ENCODE assay signal across 21 mouse cellular contexts in the genomic region with DNA sequence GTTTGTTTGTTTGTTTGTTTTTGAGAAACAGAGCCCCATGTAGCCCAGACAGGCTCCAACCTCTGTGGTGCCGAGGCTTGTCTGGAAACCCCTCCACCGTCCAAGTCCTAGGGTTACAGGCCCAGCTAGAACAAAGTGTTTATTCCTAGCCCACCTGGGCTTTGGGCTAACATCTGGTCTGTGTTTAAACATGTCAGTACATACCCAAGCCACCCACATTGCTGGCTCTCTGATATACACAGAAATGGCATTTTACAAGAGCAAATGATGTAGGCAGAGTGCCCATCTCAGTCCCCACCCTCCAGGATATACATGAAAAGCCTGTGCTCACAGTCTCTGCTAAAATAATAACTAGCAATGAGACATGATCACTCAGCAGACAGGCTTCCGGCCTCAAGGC.
DNase-seq lines count a peak whose midpoint lies in the region; ATAC-seq and TF ChIP-seq lines count a peak whose summit lies in the region.
"Had no signal": no experiment of that assay in that cellular context is flagged by ENCODE, and none has a peak within 500 bp of the region (broad histone marks: within the 10 kb centered on the region; RNA-seq: fewer than 3 reads in every experiment).

No protein-coding gene starts in this region.

- no peak overlapping the region for H3K4me3 ChIP-seq in stomach, embryonic 16.5 days (replicated peaks; ENCODE audit: low read length)
- H3K4me3 ChIP-seq in stomach, postnatal 0 days (ENCODE audit: low read depth, low read length): no peak overlapping the region
- H3K4me3 ChIP-seq in embryonic facial prominence, embryonic 14.5 days (ENCODE audit: low read depth, low read length): no peak overlapping the region
- no peak overlapping the region for H3K4me3 ChIP-seq in limb, embryonic 11.5 days (ENCODE audit: low read depth, low read length)
- H3K4me3 ChIP-seq: embryonic facial prominence, embryonic 15.5 days; erythroblast, embryonic 14.5 days; forebrain, embryonic 15.5 days; heart, embryonic 12.5 days; hindbrain, embryonic 10.5 days; intestine, embryonic 15.5 days had no signal

- no peaks in the 10 kb centered on the region for H3K9me3 ChIP-seq in stomach, embryonic 16.5 days (replicated peaks; ENCODE audit: control insufficient read depth, low read length)
- H3K9me3 ChIP-seq in stomach, postnatal 0 days (ENCODE audit: control insufficient read depth, low read length): no peaks in the 10 kb centered on the region
- H3K9me3 ChIP-seq in embryonic facial prominence, embryonic 14.5 days (ENCODE audit: control insufficient read depth, low read length): no peaks in the 10 kb centered on the region
- H3K9me3 ChIP-seq in limb, embryonic 11.5 days (ENCODE audit: control insufficient read depth, low read length): no peaks in the 10 kb centered on the region
- H3K9me3 ChIP-seq: embryonic facial prominence, embryonic 15.5 days; forebrain, embryonic 15.5 days; heart, embryonic 12.5 days; hindbrain, embryonic 10.5 days; intestine, embryonic 15.5 days had no signal

- TF ChIP-seq CTCF in stomach, postnatal 0 days (IDR thresholded peaks at IDR 0.05; ENCODE audit: low read depth): no peak

- 36% methylated on average over 3 of the region's 3 CpGs for WGBS in stomach, embryonic 16.5 days
- WGBS in stomach, postnatal 0 days: 32% methylated on average over 3 of the region's 3 CpGs
- 34% methylated on average over 3 of the region's 3 CpGs for WGBS in embryonic facial prominence, embryonic 14.5 days
- 34% methylated on average over 3 of the region's 3 CpGs for WGBS in limb, embryonic 11.5 days

- TF ChIP-seq EP300 in stomach, postnatal 0 days (optimal IDR thresholded peaks at IDR 0.05): no peak

- H3K4me1 ChIP-seq in stomach, embryonic 16.5 days (ENCODE audit: control insufficient read depth, insufficient read depth, low read length): 0 out of 2 replicates have a peak, but pooled peaks cover 4% of the 10 kb centered on the region
- H3K4me1 ChIP-seq in stomach, postnatal 0 days (replicated peaks; ENCODE audit: control insufficient read depth, insufficient read depth): no peaks in the 10 kb centered on the region
- H3K4me1 ChIP-seq in embryonic facial prominence, embryonic 14.5 days (ENCODE audit: control insufficient read depth, insufficient read depth, low read length): no peaks in the 10 kb centered on the region
- H3K4me1 ChIP-seq in limb, embryonic 11.5 days (ENCODE audit: control insufficient read depth, insufficient read depth, low read length): no peaks in the 10 kb centered on the region
- H3K4me1 ChIP-seq: embryonic facial prominence, embryonic 15.5 days; forebrain, embryonic 15.5 days; intestine, embryonic 15.5 days had no signal

- no peak overlapping the region for H3K4me2 ChIP-seq in stomach, embryonic 16.5 days (ENCODE audit: low read depth, low read length)
- H3K4me2 ChIP-seq in stomach, postnatal 0 days (replicated peaks; ENCODE audit: low read depth): no peak overlapping the region
- H3K4me2 ChIP-seq in embryonic facial prominence, embryonic 14.5 days (ENCODE audit: low read depth, low read length): no peak overlapping the region
- H3K4me2 ChIP-seq in limb, embryonic 11.5 days (ENCODE audit: low read depth, severe bottlenecking): no peak overlapping the region
- H3K4me2 ChIP-seq: embryonic facial prominence, embryonic 15.5 days; forebrain, embryonic 15.5 days; heart, embryonic 12.5 days; hindbrain, embryonic 14.5 days; intestine, embryonic 15.5 days had no signal

- peak; percentile 35; the same call in 1 of the 2 replicates for ATAC-seq in stomach, embryonic 16.5 days (ENCODE audit: insufficient read depth, low FRiP score)
- no peak for ATAC-seq in stomach, postnatal 0 days (ENCODE audit: low FRiP score, low TSS enrichment)
- peak; percentile 58 for ATAC-seq in embryonic facial prominence, embryonic 14.5 days (ENCODE audit: low read depth)
- no peak for ATAC-seq in limb, embryonic 11.5 days (ENCODE audit: insufficient number of reproducible peaks, low FRiP score, low TSS enrichment, low read depth)
- ATAC-seq: forebrain, embryonic 15.5 days; intestine, embryonic 15.5 days; Patski had no signal

- H3K9ac ChIP-seq in stomach, embryonic 16.5 days (ENCODE audit: low read length): no peak overlapping the region
- no peak overlapping the region for H3K9ac ChIP-seq in stomach, postnatal 0 days (ENCODE audit: low read length)
- H3K9ac ChIP-seq in embryonic facial prominence, embryonic 14.5 days (ENCODE audit: low read depth, low read length): no peak overlapping the region
- H3K9ac ChIP-seq in limb, embryonic 11.5 days (ENCODE audit: low read length): no peak overlapping the region
- H3K9ac ChIP-seq: embryonic facial prominence, embryonic 15.5 days; forebrain, embryonic 15.5 days; heart, embryonic 12.5 days; hindbrain, embryonic 14.5 days; intestine, embryonic 15.5 days had no signal

- H3K27me3 ChIP-seq in stomach, embryonic 16.5 days (ENCODE audit: control insufficient read depth, insufficient read depth, low read length): no peaks in the 10 kb centered on the region
- H3K27me3 ChIP-seq in stomach, postnatal 0 days (ENCODE audit: control insufficient read depth, insufficient read depth, low read length): no peaks in the 10 kb centered on the region
- no peaks in the 10 kb centered on the region for H3K27me3 ChIP-seq in embryonic facial prominence, embryonic 14.5 days (replicated peaks; ENCODE audit: control insufficient read depth, insufficient read depth, low read length)
- no peaks in the 10 kb centered on the region for H3K27me3 ChIP-seq in limb, embryonic 11.5 days (ENCODE audit: control insufficient read depth, insufficient read depth, low read length)
- H3K27me3 ChIP-seq: CH12.LX; embryonic facial prominence, embryonic 15.5 days; forebrain, embryonic 15.5 days; heart, embryonic 12.5 days; intestine, embryonic 15.5 days; Patski had no signal

- no peak for DNase-seq in stomach, postnatal 0 days (ENCODE audit: low spot score)
- DNase-seq in embryonic facial prominence, embryonic 14.5 days (ENCODE audit: low spot score): peak; percentile 61
- peak; percentile 52 for DNase-seq in limb, embryonic 11.5 days (ENCODE audit: low spot score)
- DNase-seq in thymus, postnatal 4 days: no peak
- no peak for DNase-seq in frontal cortex, adult 2 months (ENCODE audit: extremely low spot score in 1 of 2, low spot score in 1 of 2)
- DNase-seq in layer of hippocampus, adult 18-20 months (ENCODE audit: low spot score in 2 of 2): no peak
- DNase-seq: adrenal gland, adult 2 months; adrenal gland, postnatal 25 days; cerebellum, adult 2 months; cerebellum, postnatal 10 days; gastrocnemius, postnatal 14 days had no signal

- H3K27ac ChIP-seq in stomach, embryonic 16.5 days (ENCODE audit: low read length): no peak overlapping the region
- H3K27ac ChIP-seq in stomach, postnatal 0 days (replicated peaks): no peak overlapping the region
- H3K27ac ChIP-seq in embryonic facial prominence, embryonic 14.5 days (replicated peaks; ENCODE audit: low read depth, low read length): no peak overlapping the region
- no peak overlapping the region for H3K27ac ChIP-seq in limb, embryonic 11.5 days (replicated peaks; ENCODE audit: low read depth, low read length)
- H3K27ac ChIP-seq: embryonic facial prominence, embryonic 15.5 days; forebrain, embryonic 15.5 days; hindbrain, embryonic 10.5 days; hindbrain, embryonic 14.5 days; intestine, embryonic 15.5 days had no signal

- H3K36me3 ChIP-seq in stomach, embryonic 16.5 days (ENCODE audit: control insufficient read depth, insufficient read depth, low read length): no peaks in the 10 kb centered on the region
- no peaks in the 10 kb centered on the region for H3K36me3 ChIP-seq in stomach, postnatal 0 days (ENCODE audit: control insufficient read depth, insufficient read depth, low read length)
- no peaks in the 10 kb centered on the region for H3K36me3 ChIP-seq in embryonic facial prominence, embryonic 14.5 days (ENCODE audit: control insufficient read depth, insufficient read depth, low read length)
- H3K36me3 ChIP-seq in limb, embryonic 11.5 days (ENCODE audit: control insufficient read depth, insufficient read depth, low read length): no peaks in the 10 kb centered on the region
- H3K36me3 ChIP-seq: embryonic facial prominence, embryonic 15.5 days; forebrain, embryonic 15.5 days; heart, embryonic 12.5 days; hindbrain, embryonic 10.5 days; intestine, embryonic 15.5 days had no signal

Comparison
In these comparisons a context has a peak if more than half of its experiments do, and no peak if none do; other contexts are left out.
1. ATAC-seq: peak in stomach, embryonic 16.5 days (single experiment) and embryonic facial prominence, embryonic 14.5 days (single experiment); none in stomach, postnatal 0 days (single experiment) and limb, embryonic 11.5 days (single experiment).
2. DNase-seq: peak in embryonic facial prominence, embryonic 14.5 days (single experiment) and limb, embryonic 11.5 days (single experiment); none in stomach, postnatal 0 days (single experiment), thymus, postnatal 4 days (single experiment), frontal cortex, adult 2 months (0 of 2) and layer of hippocampus, adult 18-20 months (0 of 2).